Mouse (Mus musculus): Measurements from ENCODE around the gene Selenoh. TPM values are rescaled to one million over a fixed set of nuclear protein-coding genes. Genes with fewer than 3 reads are reported as not detected.

The Selenoh gene
- polyA plus RNA-seq, 1 experiment from 2014 or later: 396 TPM

DNA sequence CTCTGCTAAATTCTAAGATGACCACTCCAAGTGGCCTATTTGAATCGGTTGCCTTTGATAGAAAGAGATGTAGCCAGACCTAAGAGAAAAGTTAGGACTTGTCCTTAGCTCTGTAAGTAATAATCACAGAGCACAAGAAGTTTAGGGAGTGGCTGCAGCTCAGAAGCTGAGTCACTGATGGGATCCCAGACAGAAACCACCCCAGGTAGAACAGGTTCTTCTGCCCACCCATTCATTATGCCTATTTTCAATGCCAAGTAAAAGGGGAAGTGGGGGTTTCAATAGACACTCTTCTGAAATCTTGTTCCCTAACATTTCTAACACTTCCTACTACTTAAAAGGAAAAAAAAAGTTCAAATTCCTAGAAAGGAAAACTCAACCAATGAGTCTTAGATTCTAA is 34.7 kb upstream of the Selenoh start:
- Histone ChIP-seq H3K9ac (ENCODE audit: low read depth, low read length) (no peak overlapping the region), H3K4me1 (replicated peaks; ENCODE audit: control insufficient read depth, insufficient read depth, low read length) (no peaks in the 10 kb centered on the region), H3K27me3 (ENCODE audit: control insufficient read depth, insufficient read depth, low read length) (no peaks in the 10 kb centered on the region), H3K9me3 (ENCODE audit: control insufficient read depth, low read length) (no peaks in the 10 kb centered on the region), H3K27ac (ENCODE audit: low read depth, low read length) (no peak overlapping the region), H3K4me2 (replicated peaks; ENCODE audit: low read depth, low read length) (no peak overlapping the region), H3K36me3 (ENCODE audit: control insufficient read depth, insufficient read depth, low read length) (0 out of 2 replicates have a peak, but pooled peaks cover 3% of the 10 kb centered on the region), H3K4me3 (ENCODE audit: low read depth, low read length) (no peak overlapping the region)
- DNase-seq (ENCODE audit: low spot score) (no peak), ATAC-seq (ENCODE audit: low FRiP score) (no peak)
- WGBS: 93% methylated on average over 1 of the region's 1 CpGs

DNA sequence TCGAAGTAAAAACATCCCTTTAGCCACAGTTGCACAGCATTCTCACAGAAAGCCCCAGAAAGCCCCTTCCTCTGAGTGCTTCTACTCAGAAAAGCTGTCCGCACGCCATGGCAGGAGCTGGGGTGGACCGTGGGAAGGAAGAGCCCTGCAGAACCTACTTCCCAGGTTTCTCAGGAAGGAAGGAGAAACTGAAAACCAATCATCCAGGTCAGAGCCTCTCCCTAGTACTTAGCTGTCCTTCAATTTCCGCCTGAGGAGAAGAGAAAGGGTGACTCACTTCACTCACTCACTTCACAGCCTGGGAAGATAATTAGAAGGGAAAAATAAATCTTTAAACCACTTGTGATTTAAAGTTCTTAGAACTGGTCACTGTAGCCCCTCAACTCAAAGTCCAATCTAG is 33.8 kb upstream of the Selenoh start:
- Histone ChIP-seq H3K4me2 (replicated peaks; ENCODE audit: low read depth, low read length) (no peak overlapping the region), H3K4me3 (ENCODE audit: low read depth, low read length) (no peak overlapping the region), H3K4me1 (replicated peaks; ENCODE audit: control insufficient read depth, insufficient read depth, low read length) (no peaks in the 10 kb centered on the region), H3K27me3 (ENCODE audit: control insufficient read depth, insufficient read depth, low read length) (no peaks in the 10 kb centered on the region), H3K9me3 (ENCODE audit: control insufficient read depth, low read length) (no peaks in the 10 kb centered on the region), H3K9ac (ENCODE audit: low read depth, low read length) (no peak overlapping the region), H3K36me3 (ENCODE audit: control insufficient read depth, insufficient read depth, low read length) (no peaks in the 10 kb centered on the region), H3K27ac (ENCODE audit: low read depth, low read length) (no peak overlapping the region)
- ATAC-seq (ENCODE audit: low FRiP score) (no peak), DNase-seq (ENCODE audit: low spot score) (no peak)
- 82% methylated on average over 5 of the region's 5 CpGs for WGBS

DNA sequence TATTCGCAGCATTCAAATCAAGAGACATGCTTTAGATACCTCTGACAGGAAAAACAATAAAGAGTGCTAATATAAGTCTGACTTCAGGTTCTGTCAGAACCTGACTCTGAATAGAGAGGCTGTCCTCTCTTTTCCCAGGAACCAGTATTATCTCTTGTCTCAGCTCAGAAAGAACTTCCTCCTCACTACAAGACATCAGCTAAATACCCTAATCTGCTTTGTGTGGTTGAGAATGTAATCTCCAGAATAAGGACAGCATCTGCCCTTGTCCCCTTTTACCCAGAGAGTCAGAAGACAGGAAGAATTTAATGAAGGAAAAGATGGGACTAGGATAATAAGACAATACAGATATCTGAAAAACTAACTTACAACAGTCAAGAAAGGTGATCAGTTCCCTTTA is 32.9 kb upstream of the Selenoh start:
- ATAC-seq (ENCODE audit: low FRiP score): no peak
- Histone ChIP-seq H3K27ac (ENCODE audit: low read depth, low read length) (no peak overlapping the region), H3K4me2 (replicated peaks; ENCODE audit: low read depth, low read length) (no peak overlapping the region), H3K27me3 (ENCODE audit: control insufficient read depth, insufficient read depth, low read length) (no peaks in the 10 kb centered on the region), H3K4me1 (replicated peaks; ENCODE audit: control insufficient read depth, insufficient read depth, low read length) (no peaks in the 10 kb centered on the region), H3K4me3 (ENCODE audit: low read depth, low read length) (no peak overlapping the region), H3K36me3 (ENCODE audit: control insufficient read depth, insufficient read depth, low read length) (no peaks in the 10 kb centered on the region), H3K9ac (ENCODE audit: low read depth, low read length) (no peak overlapping the region), H3K9me3 (ENCODE audit: control insufficient read depth, low read length) (no peaks in the 10 kb centered on the region)
- WGBS: 97% methylated on average over 1 of the region's 1 CpGs
- no peak for DNase-seq (ENCODE audit: low spot score)

DNA sequence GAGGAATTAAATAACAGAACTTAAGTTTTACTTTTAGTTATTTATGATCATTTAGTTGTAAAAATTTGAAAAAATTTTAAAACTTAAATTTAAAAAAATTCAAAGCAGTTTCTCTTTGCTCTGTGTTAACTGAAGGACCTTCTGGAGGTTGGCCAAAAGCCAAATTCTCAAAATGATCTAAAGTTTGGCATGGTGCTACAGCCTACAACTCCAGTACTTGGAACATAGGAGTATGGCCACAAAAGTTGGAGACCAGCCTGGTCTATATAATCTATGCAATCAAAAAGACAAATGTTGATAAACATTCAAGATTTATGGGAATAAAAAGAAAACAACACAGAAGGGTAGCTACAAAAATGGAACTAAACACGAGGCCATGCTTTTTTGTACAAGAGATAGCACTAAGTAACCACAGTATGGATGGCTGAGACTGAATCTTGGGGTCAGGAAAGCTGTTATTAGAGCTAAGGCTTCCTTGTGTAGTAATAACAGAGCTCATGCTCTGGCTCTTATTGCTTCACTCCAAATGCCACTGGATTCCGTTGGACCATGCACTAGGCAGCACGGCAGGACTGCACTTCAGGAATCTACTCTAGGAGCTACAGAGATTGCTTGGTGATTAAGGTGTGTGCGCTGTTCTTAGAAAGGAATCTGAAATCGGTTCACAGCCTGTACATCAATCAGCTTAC is 24.6 kb upstream of the Selenoh start:
- Histone ChIP-seq H3K4me3 (ENCODE audit: low read depth, low read length) (no peak overlapping the region), H3K4me2 (replicated peaks; ENCODE audit: low read depth, low read length) (no peak overlapping the region), H3K9ac (ENCODE audit: low read depth, low read length) (no peak overlapping the region), H3K27ac (ENCODE audit: low read depth, low read length) (no peak overlapping the region), H3K27me3 (ENCODE audit: control insufficient read depth, insufficient read depth, low read length) (no peaks in the 10 kb centered on the region), H3K4me1 (replicated peaks; ENCODE audit: control insufficient read depth, insufficient read depth, low read length) (no peaks in the 10 kb centered on the region), H3K9me3 (ENCODE audit: control insufficient read depth, low read length) (no peaks in the 10 kb centered on the region), H3K36me3 (ENCODE audit: control insufficient read depth, insufficient read depth, low read length) (peaks cover 12% of the 10 kb centered on the region)
- DNase-seq (ENCODE audit: low spot score): no peak
- WGBS: 95% methylated on average over 5 of the region's 5 CpGs
- ATAC-seq (ENCODE audit: low FRiP score): no peak

DNA sequence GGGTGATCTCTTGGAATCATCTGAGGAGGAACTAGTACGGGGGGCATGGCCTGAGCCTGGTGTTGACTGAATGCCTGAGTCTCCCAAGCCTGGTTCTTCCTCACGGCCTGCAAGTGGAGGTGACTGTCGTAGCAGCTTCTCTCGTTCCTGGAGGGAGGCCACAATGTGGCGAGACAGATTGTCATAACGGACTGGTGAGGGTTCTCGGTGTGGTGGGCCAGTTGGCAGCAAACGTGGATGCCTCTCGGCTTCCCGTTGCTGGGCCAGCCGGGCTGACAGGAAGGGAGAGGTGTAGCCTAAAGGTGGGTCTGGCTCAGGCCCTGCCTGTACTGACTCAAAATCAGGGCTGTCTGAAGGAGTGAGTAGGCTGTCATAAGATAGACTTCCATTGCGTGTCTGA is 19.5 kb upstream of the Selenoh start:
- no peaks in the 10 kb centered on the region for H3K4me1 ChIP-seq (replicated peaks; ENCODE audit: control insufficient read depth, insufficient read depth, low read length)
- no peaks in the 10 kb centered on the region for H3K9me3 ChIP-seq (ENCODE audit: control insufficient read depth, low read length)
- H3K27me3 ChIP-seq (ENCODE audit: control insufficient read depth, insufficient read depth, low read length): no peaks in the 10 kb centered on the region
- H3K9ac ChIP-seq (ENCODE audit: low read depth, low read length): no peak overlapping the region
- H3K4me2 ChIP-seq (replicated peaks; ENCODE audit: low read depth, low read length): no peak overlapping the region
- H3K27ac ChIP-seq (ENCODE audit: low read depth, low read length): no peak overlapping the region
- no peak overlapping the region for H3K4me3 ChIP-seq (ENCODE audit: low read depth, low read length)
- DNase-seq (ENCODE audit: low spot score) (no peak), ATAC-seq (ENCODE audit: low FRiP score) (no peak)
- H3K36me3 ChIP-seq (ENCODE audit: control insufficient read depth, insufficient read depth, low read length): peaks cover 28% of the 10 kb centered on the region
- 91% methylated on average over 12 of the region's 12 CpGs for WGBS

DNA sequence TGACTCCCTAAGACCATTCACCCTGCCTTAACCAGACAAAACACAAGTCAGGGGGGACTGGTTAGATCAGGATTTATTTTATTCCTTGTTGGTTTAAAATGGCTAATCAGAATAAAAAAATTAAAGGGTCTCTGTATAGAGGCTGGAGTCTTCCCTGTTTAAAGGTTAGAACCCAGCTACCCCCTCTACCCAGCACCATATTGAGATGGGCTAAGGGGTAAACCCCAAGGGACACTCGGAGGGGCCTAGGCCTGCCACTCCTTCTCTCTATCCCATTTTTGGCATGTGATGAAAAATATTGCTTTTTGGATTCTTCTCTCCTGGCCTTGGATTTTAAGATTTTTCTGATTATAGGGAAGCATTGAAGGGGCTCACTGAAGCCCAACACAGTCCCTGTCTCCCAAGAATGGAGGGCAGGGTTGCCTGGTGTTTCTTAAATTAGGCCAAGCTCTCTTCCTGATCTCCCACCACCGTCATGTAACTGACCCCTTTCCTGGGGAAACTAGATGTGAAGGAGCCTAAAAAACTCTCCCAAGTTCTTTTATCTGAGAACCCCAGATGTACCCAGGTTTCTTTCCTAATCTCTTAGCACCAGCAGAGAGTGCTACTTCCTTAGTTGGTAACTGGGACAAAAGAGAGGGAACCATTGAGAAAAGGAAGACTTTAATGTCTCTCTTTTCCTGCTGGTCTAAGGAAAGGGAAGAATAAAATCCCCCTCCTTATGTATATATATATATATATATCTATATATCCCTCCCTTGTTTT is 17.7 kb upstream of the Selenoh start:
- Histone ChIP-seq H3K9me3 (ENCODE audit: control insufficient read depth, low read length) (no peaks in the 10 kb centered on the region), H3K27ac (ENCODE audit: low read depth, low read length) (no peak overlapping the region), H3K4me2 (replicated peaks; ENCODE audit: low read depth, low read length) (no peak overlapping the region), H3K4me1 (replicated peaks; ENCODE audit: control insufficient read depth, insufficient read depth, low read length) (no peaks in the 10 kb centered on the region), H3K27me3 (ENCODE audit: control insufficient read depth, insufficient read depth, low read length) (no peaks in the 10 kb centered on the region), H3K4me3 (ENCODE audit: low read depth, low read length) (no peak overlapping the region), H3K36me3 (ENCODE audit: control insufficient read depth, insufficient read depth, low read length) (peaks cover 21% of the 10 kb centered on the region), H3K9ac (ENCODE audit: low read depth, low read length) (no peak overlapping the region)
- ATAC-seq (ENCODE audit: low FRiP score) (no peak), DNase-seq (ENCODE audit: low spot score) (no peak)
- WGBS: 73% methylated on average over 2 of the region's 2 CpGs

DNA sequence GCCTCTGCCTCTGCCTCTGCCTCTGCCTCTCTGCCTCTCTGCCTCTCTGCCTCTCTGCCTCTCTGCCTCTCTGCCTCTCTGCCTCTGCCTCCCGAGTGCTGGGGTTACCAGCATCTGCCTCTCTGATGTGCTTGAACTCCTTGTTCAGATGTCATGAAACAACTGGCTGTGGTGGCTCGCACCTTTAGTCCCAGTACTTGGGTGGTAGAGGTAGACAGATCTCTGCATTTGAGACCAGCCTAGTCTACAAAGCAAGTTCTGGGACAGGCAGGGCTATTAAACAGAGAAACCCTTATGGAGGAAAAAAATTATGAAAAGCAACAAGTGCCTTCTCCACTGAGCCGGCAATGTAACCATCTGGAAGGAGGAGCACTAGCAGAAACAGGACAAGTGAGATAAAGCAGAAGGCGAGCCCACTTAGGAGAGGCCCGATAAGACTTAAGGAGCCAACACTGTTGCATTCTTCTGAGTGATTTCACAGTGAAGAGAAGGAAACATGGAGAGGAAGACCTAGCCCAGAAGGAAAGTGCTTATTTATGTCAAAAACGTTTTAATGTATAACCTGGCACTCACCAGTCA is 12.1 kb upstream of the Selenoh start:
- WGBS: 91% methylated on average over 6 of the region's 6 CpGs
- ATAC-seq (ENCODE audit: low FRiP score) (no peak), DNase-seq (ENCODE audit: low spot score) (no peak)
- Histone ChIP-seq H3K4me1 (replicated peaks; ENCODE audit: control insufficient read depth, insufficient read depth, low read length) (peaks cover 3% of the 10 kb centered on the region), H3K4me3 (ENCODE audit: low read depth, low read length) (no peak overlapping the region), H3K9ac (ENCODE audit: low read depth, low read length) (no peak overlapping the region), H3K27me3 (ENCODE audit: control insufficient read depth, insufficient read depth, low read length) (no peaks in the 10 kb centered on the region), H3K36me3 (ENCODE audit: control insufficient read depth, insufficient read depth, low read length) (peaks cover 9% of the 10 kb centered on the region; the same call in 1 of the 2 replicates), H3K9me3 (ENCODE audit: control insufficient read depth, low read length) (no peaks in the 10 kb centered on the region), H3K4me2 (replicated peaks; ENCODE audit: low read depth, low read length) (no peak overlapping the region), H3K27ac (ENCODE audit: low read depth, low read length) (no peak overlapping the region)

DNA sequence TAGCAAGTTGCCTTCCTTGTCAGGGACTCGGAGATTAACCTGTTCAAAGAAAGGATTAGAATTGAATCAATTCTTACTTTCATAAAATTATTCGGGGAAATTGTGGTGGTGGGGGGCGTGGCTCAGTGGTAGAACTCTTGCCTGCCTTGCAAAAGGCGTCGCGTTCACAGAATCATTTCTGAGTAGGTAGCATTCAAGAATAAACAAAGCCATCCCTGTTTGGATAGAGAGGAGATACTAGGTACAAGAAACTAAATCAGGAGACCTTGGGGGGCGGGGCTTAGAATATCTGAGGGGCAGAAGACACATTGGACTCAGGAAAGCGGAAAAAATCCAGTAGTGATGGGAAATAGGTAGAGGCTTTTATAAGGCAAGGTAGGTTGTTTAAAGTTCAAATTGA is 8.4 kb upstream of the Selenoh start, which contains the start of gene Tmx2:
Gene Tmx2 (minus strand): TSS at position 125 of the 400 bp plus-strand sequence.
- Histone ChIP-seq H3K9me3 (ENCODE audit: control insufficient read depth, low read length) (no peaks in the 10 kb centered on the region), H3K4me1 (replicated peaks; ENCODE audit: control insufficient read depth, insufficient read depth, low read length) (peaks cover 3% of the 10 kb centered on the region), H3K9ac (ENCODE audit: low read depth, low read length) (peak within 1 kb of the TSS; percentile 89), H3K4me3 (ENCODE audit: low read depth, low read length) (peak within 1 kb of the TSS; percentile 97), H3K27me3 (ENCODE audit: control insufficient read depth, insufficient read depth, low read length) (no peaks in the 10 kb centered on the region), H3K4me2 (replicated peaks; ENCODE audit: low read depth, low read length) (peak within 1 kb of the TSS; percentile 51), H3K27ac (ENCODE audit: low read depth, low read length) (peak within 1 kb of the TSS; percentile 58), H3K36me3 (ENCODE audit: control insufficient read depth, insufficient read depth, low read length) (0 out of 2 replicates have a peak, but pooled peaks cover 2% of the 10 kb centered on the region)
- WGBS: 19% methylated on average over 8 of the region's 8 CpGs
- ATAC-seq (ENCODE audit: low FRiP score) (no peak), DNase-seq (ENCODE audit: low spot score) (no peak)
